ENCODE assay signal across 10 mouse cellular contexts in genomic region chr5:33247387-33247786, GRCm38 (mm10). TPM values are rescaled to one million over a fixed set of nuclear protein-coding genes. Genes with fewer than 3 reads are reported as not detected.
DNase-seq lines count a peak whose midpoint lies in the region; ATAC-seq lines count a peak whose summit lies in the region.
"Had no signal": no experiment of that assay in that cellular context is flagged by ENCODE, and none has a peak within 500 bp of the region (broad histone marks: within the 10 kb centered on the region; RNA-seq: fewer than 3 reads in every experiment).

No protein-coding gene starts in this region.

- H3K9ac ChIP-seq in limb, embryonic 13.5 days = no peak overlapping the region
- H3K9ac ChIP-seq: hindbrain, embryonic 14.5 days had no signal

- H3K4me3 ChIP-seq in limb, embryonic 13.5 days = no peak overlapping the region
- H3K4me3 ChIP-seq in limb, embryonic 10.5 days = no peak overlapping the region

- no peaks in the 10 kb centered on the region for H3K27me3 ChIP-seq in limb, embryonic 13.5 days
- no peaks in the 10 kb centered on the region for H3K27me3 ChIP-seq in limb, embryonic 10.5 days (ENCODE audit: low read depth, poor library complexity, severe bottlenecking)

- ATAC-seq in limb, embryonic 13.5 days (ENCODE audit: low FRiP score, low read depth) = no peak
- ATAC-seq in monocyte, adult 5-6 weeks (replicated peaks; ENCODE audit: insufficient number of reproducible peaks, low FRiP score, low TSS enrichment, poor library complexity, severe bottlenecking) = no peak
- ATAC-seq in granulocyte monocyte progenitor cell, adult 5-6 weeks (replicated peaks; ENCODE audit: poor library complexity, severe bottlenecking) = no peak

- H3K4me1 ChIP-seq in limb, embryonic 13.5 days = no peaks in the 10 kb centered on the region
- no peaks in the 10 kb centered on the region for H3K4me1 ChIP-seq in limb, embryonic 10.5 days

- WGBS in limb, embryonic 13.5 days = 80% methylated on average over 2 of the region's 2 CpGs
- WGBS in limb, embryonic 10.5 days = 92% methylated on average over 2 of the region's 2 CpGs

- H3K4me2 ChIP-seq in limb, embryonic 13.5 days (replicated peaks) = no peak overlapping the region
- H3K4me2 ChIP-seq: hindbrain, embryonic 14.5 days had no signal

- peaks cover 91% of the 10 kb centered on the region for H3K36me3 ChIP-seq in limb, embryonic 13.5 days
- peaks cover 96% of the 10 kb centered on the region for H3K36me3 ChIP-seq in limb, embryonic 10.5 days

- peak; percentile 34 for DNase-seq in gastrocnemius, adult 18-20 months (ENCODE audit: low spot score)
- no peak for DNase-seq in gastrocnemius, postnatal 25 days
- DNase-seq in limb, embryonic 10.5 days (ENCODE audit: low spot score) = no peak
- DNase-seq in cerebellum, adult 9-11 months = peak; percentile 49
- DNase-seq in lung, postnatal 10 days = peak; percentile 67
- DNase-seq: adrenal gland, postnatal 25 days had no signal

- peak overlapping the region; percentile 3; the same call in 1 of the 2 replicates for H3K27ac ChIP-seq in limb, embryonic 13.5 days
- no peak overlapping the region for H3K27ac ChIP-seq in limb, embryonic 10.5 days
- H3K27ac ChIP-seq: hindbrain, embryonic 14.5 days had no signal

- no peaks in the 10 kb centered on the region for H3K9me3 ChIP-seq in limb, embryonic 13.5 days
- H3K9me3 ChIP-seq in limb, embryonic 10.5 days (replicated peaks) = no peaks in the 10 kb centered on the region

RNA-seq across cellular contexts. Expression of gene Ctbp1, which starts 27.4 kb away (rescaled TPM):
- 100 to 1,000 TPM; 211 to 229 TPM for total RNA-seq in gastrocnemius, adult 18-20 months (2021)
- total RNA-seq in gastrocnemius, postnatal 25 days (2021) = 100 to 1,000 TPM; 188 to 210 TPM
- polyA plus RNA-seq in limb, embryonic 13.5 days (2015; fragmentation: Nextera tagmentation; extraction: Ambion mirVana) = 341 and 368 TPM in 2 replicates
- 440 and 473 TPM in 2 replicates for polyA plus RNA-seq in limb, embryonic 10.5 days (2016; fragmentation: Nextera tagmentation; extraction: Ambion mirVana)
- total RNA-seq in monocyte, adult 5-6 weeks (2017) = 106 to 143 TPM (median 135 TPM) in 3 replicates
- total RNA-seq in granulocyte monocyte progenitor cell, adult 5-6 weeks (2014; fragmentation: Nextera tagmentation) = 97.5 and 121 TPM in 2 replicates
- 95.4 and 119 TPM in 2 replicates for total RNA-seq in granulocyte monocyte progenitor cell, adult 5-6 weeks (2017)

RNA-seq across cellular contexts. Expression of gene Spon2, which starts 29.1 kb away (rescaled TPM):
- total RNA-seq in gastrocnemius, adult 18-20 months (2021) = 1 to 10 TPM; 1.5 to 1.6 TPM
- 1 to 10 TPM; 2.4 to 9.1 TPM for total RNA-seq in gastrocnemius, postnatal 25 days (2021)
- 6.8 and 7.4 TPM in 2 replicates for polyA plus RNA-seq in limb, embryonic 13.5 days (2015; fragmentation: Nextera tagmentation; extraction: Ambion mirVana)
- 2.8 TPM in 2 replicates for polyA plus RNA-seq in limb, embryonic 10.5 days (2016; fragmentation: Nextera tagmentation; extraction: Ambion mirVana)
- total RNA-seq in monocyte, adult 5-6 weeks (2017) = not detected in 3 replicates
- total RNA-seq in granulocyte monocyte progenitor cell, adult 5-6 weeks (2014; fragmentation: Nextera tagmentation) = not detected in 2 replicates
- not detected in 2 replicates for total RNA-seq in granulocyte monocyte progenitor cell, adult 5-6 weeks (2017)

Comparison
In these comparisons a context has a peak if more than half of its experiments do, and no peak if none do; other contexts are left out.
1. DNase-seq: peak in gastrocnemius, adult 18-20 months (single experiment), cerebellum, adult 9-11 months (single experiment) and lung, postnatal 10 days (single experiment); none in gastrocnemius, postnatal 25 days (single experiment) and limb, embryonic 10.5 days (single experiment).